Mouse (Mus musculus): ENCODE data around the gene Cpne7. TPM values are rescaled to one million over a fixed set of nuclear protein-coding genes. Genes with fewer than 3 reads are reported as not detected.

Cpne7 gene
- total RNA-seq, 2 experiments from 2014 or later, result 68.5 to 89.8 TPM

DNA sequence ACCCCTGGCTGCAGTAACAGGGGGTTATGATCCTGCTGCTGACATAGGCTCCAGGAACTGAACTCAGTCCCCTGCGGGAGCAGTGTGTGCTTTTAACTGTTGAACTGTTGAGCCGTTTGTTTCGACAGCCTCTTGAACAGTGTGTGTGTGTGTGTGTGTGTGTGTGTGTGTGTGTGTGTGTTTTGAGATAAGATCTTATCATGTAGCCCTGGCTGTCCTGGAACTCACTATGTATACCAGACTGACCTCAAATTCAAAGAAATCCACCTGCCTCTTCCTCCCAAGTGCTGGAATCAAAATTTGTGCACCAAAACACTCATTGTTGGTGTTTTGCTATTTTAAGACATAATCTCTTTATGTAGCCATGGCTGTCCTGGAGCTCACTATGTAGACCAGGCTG is 2.5 kb upstream of the Cpne7 start:
- Histone ChIP-seq H3K4me3 (no peak overlapping the region), H3K27ac (no peak overlapping the region)
- TF ChIP-seq CTCF (IDR thresholded peaks at IDR 0.05), result no peak
- no peak for DNase-seq (ENCODE audit: extremely low spot score in 1 of 2, low spot score in 2 of 2)
- intact Hi-C loops (cut with DNase I), result no loop called here

DNA sequence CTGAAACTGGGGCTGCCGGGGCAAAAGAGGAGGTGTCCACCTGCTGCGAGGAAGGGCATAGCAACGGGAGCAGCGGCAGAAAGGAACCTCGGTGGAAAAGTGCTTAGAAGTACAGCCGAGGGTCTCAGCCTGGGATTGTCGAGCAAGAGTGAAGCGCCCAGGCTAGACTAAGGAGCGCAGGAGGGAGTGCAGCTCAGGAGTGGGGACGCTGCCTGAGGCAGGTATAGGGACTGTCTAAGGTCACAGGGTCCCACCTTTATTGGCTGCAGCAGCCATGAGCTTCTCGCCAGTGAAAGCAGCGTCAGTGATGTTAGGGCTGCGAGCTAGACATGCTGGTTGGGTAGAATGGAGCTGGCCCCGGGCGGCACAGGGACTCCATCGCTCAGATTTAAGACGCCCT is 570 bp downstream of the Cpne7 start:
- Histone ChIP-seq H3K27ac (no peak overlapping the region), H3K4me3 (peak overlapping the region; percentile 61)
- DNase-seq (ENCODE audit: extremely low spot score in 1 of 2, low spot score in 2 of 2), result no peak
- TF ChIP-seq CTCF (IDR thresholded peaks at IDR 0.05), result no peak
- intact Hi-C loops (cut with DNase I), result no loop called here

DNA sequence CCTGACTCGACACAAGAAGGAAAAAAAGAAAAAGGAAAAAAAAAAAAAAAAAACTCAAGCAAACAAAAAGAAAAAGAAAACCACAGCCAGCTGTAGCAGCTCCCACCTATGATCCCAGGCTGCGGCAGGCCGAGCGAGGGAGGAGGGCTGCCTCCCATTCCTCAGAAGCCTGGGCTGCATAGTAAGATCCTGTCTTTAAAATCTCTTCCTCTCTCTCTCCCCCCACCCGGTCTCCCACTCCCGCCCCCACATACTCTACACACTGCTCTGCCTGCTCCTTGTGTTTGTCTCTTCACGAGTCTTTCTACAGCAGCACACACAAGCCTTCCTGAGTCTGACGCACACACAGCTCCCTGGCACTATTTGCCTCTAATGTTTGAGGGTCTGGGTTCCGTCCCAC is 4.9 kb downstream of the Cpne7 start:
- DNase-seq (ENCODE audit: extremely low spot score in 1 of 2, low spot score in 2 of 2), result no peak
- no peak overlapping the region for H3K4me3 ChIP-seq
- intact Hi-C loops (cut with DNase I), result loop anchor here (2.0 kb wide), 1 partner anchor 15 kb away; no protein-coding TSS in a partner anchor
- H3K27ac ChIP-seq, result no peak overlapping the region
- no peak for TF ChIP-seq CTCF (IDR thresholded peaks at IDR 0.05)

- no peak for DNase-seq (ENCODE audit: extremely low spot score in 1 of 2, low spot score in 2 of 2)
- no peak for TF ChIP-seq CTCF (IDR thresholded peaks at IDR 0.05)
- no peak overlapping the region for H3K4me3 ChIP-seq
- intact Hi-C loops (cut with DNase I), result loop anchor here (2.0 kb wide), 1 partner anchor 14 kb away; no protein-coding TSS in a partner anchor
- no peak overlapping the region; the same call in 1 of the 2 replicates for H3K27ac ChIP-seq
Observed at GRCm38 (mm10) chr8:123122670-123123069, 5.5 kb downstream of the Cpne7 start.

- no peak for DNase-seq (ENCODE audit: extremely low spot score in 1 of 2, low spot score in 2 of 2)
- TF ChIP-seq CTCF (IDR thresholded peaks at IDR 0.05), result no peak
- H3K27ac ChIP-seq, result no peak overlapping the region
- intact Hi-C loops (cut with DNase I), result no loop called here
- no peak overlapping the region for H3K4me3 ChIP-seq
Observed at GRCm38 (mm10) chr8:123126193-123126816, 9.1 kb downstream of the Cpne7 start.

DNA sequence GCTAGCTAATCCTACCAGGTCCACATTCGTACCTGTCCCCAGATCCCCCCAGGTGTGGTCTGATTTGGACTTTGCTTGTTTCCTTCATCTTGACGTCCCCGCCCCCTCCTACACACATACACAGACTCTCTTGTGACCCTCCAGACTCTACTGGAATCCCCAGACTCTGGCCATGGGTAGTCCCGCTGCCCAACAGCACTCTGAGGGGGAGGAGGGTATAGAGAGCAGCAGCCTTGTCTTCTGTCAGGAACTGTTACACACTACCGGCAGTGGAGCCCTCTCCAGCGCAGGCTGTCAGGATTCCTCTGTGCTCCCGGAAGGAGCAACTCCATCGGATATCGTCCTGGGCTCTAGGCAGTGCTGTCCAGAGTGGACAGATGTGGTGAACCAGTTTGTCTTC is 13.9 kb downstream of the Cpne7 start:
- Histone ChIP-seq H3K27ac (no peak overlapping the region), H3K4me3 (no peak overlapping the region)
- no peak for TF ChIP-seq CTCF (IDR thresholded peaks at IDR 0.05)
- intact Hi-C loops (cut with DNase I), result no loop called here
- no peak for DNase-seq (ENCODE audit: extremely low spot score in 1 of 2, low spot score in 2 of 2)

DNA sequence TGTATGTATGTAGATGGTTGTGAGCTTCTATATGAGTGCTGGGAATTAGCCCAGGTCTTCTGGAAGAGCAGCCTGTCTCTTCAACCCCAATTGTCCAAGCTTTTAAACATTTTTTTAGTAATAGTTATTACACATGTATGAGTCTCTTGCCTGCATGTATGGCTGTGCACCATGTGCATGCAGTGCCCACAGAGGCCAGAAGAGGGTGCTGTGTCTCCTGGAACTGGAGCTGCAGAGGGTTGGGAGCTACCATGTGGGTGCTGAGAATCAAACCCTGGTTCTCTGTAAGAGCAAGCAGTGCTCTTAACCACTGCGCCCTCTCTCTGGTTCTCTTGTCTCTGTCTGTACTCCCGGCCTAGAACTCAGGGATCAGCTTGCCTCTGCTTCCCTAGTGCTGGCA is 15.8 kb downstream of the Cpne7 start:
- intact Hi-C loops (cut with DNase I), result no loop called here
- no peak overlapping the region for H3K27ac ChIP-seq
- TF ChIP-seq CTCF (IDR thresholded peaks at IDR 0.05), result peak; percentile 4
- DNase-seq (ENCODE audit: extremely low spot score in 1 of 2, low spot score in 2 of 2), result no peak
- H3K4me3 ChIP-seq, result no peak overlapping the region

DNA sequence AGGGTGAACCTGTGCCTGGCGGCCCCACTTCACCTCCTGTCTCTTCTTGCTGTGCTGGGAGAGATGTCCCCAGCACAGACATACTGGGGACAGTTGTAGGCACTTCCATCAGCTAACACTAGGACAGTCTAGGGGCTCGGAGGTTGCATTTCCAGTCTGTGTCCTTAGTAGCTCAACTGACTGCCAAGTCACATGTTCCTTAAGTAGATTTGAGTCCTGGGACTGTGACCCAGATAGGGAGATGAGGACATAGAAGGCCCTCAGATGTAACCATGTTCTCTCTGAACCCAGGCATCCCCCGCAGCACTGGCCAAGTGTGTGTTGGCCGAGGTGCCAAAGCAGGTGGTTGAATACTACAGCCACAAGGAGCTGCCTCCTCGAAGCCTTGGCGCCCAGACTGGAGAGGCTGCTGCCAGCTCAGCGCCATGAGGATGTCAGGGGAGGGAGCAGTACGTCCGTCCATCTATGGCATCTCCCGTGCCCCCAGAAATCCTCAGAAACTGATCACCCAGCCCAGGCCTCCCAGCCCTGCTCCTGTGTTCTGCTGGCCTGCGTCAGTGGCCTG is 17.1 kb downstream of the Cpne7 start:
- TF ChIP-seq CTCF (IDR thresholded peaks at IDR 0.05), result no peak
- H3K4me3 ChIP-seq, result no peak overlapping the region
- H3K27ac ChIP-seq, result no peak overlapping the region
- DNase-seq (ENCODE audit: extremely low spot score in 1 of 2, low spot score in 2 of 2), result no peak
- intact Hi-C loops (cut with DNase I), result no loop called here

DNA sequence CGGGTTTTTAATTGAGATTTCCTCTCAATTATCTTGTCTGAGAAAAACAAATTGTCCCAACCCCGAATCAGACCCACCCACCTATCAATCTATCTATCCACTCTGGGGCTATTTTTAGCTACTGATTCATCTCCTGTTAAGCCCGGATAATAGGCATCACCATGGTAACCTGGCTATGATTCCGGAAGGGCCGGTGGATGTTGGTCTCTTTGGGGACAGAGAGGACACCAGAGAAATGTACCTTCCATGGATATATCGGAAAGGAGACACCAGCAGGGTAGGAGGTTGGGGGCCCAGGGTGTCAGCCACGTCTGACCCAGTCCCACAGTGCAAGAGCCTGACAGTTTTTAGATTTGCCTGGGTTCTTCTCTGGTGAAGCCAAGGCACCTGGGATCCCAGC is 18.2 kb downstream of the Cpne7 start:
- no peak overlapping the region for H3K4me3 ChIP-seq
- no peak for TF ChIP-seq CTCF (IDR thresholded peaks at IDR 0.05)

GRCm38 (mm10) chr8:123135806-123136205 is 18.6 kb downstream of the Cpne7 start:
- TF ChIP-seq CTCF (IDR thresholded peaks at IDR 0.05), result no peak
- intact Hi-C loops (cut with DNase I), result loop anchor here (2.0 kb wide), 1 partner anchor 13 kb away; no protein-coding TSS in a partner anchor
- DNase-seq (ENCODE audit: extremely low spot score in 1 of 2, low spot score in 2 of 2), result no peak
- H3K4me3 ChIP-seq, result no peak overlapping the region
- H3K27ac ChIP-seq, result no peak overlapping the region

More for the DNA sequence above, 18.2 kb downstream of the Cpne7 start:
- intact Hi-C loops (cut with DNase I), result no loop called here
- DNase-seq (ENCODE audit: extremely low spot score in 1 of 2, low spot score in 2 of 2), result no peak
- H3K27ac ChIP-seq, result no peak overlapping the region

DNA sequence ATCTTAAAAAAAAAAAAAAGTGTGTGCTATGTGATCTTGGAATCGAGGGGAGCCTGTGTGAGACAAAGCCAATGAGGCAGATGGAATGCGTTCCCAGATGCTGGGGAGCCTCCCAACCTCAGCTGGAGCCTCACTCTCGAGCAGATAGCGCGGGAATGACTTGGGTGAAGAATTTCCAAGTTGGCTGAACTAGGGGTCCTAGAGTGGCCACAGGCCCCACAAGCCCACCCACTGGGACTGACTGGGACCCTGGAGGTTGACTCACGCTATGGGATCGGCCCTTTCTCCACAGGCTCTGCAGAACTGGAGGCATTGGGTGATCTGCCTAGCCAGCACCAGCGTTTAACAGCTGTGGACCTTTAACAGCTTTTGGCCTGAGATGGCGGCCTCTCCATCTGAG is 19.1 kb downstream of the Cpne7 start:
- Histone ChIP-seq H3K27ac (no peak overlapping the region), H3K4me3 (no peak overlapping the region)
- intact Hi-C loops (cut with DNase I), result loop anchor here (2.0 kb wide), 1 partner anchor 13 kb away; no protein-coding TSS in a partner anchor
- no peak for DNase-seq (ENCODE audit: extremely low spot score in 1 of 2, low spot score in 2 of 2)
- no peak for TF ChIP-seq CTCF (IDR thresholded peaks at IDR 0.05)

DNA sequence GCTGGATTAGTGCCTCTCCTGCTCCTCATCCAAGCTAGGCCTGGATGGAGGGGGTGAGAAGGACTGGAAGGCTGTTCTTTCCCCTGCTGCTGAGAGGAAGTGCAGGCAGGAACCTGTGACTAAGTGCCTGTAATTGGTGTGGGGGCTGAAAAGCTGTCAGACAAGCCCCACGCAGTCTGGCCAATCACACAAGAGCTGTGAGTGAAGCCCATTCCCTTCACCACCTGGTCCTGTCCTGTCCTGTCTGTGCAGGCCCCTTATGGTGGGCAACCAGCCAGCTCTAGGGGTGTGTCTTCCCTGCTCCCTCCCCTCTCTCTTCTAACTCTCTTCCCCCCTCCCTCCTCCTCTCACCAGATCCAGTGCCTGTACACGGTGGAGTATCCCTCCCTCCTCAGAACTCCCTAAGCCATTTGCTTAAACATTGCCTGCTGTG is 20.5 kb downstream of the Cpne7 start:
- TF ChIP-seq CTCF (IDR thresholded peaks at IDR 0.05), result no peak
- Histone ChIP-seq H3K27ac (no peak overlapping the region), H3K4me3 (no peak overlapping the region)
- intact Hi-C loops (cut with DNase I), result loop anchor here (2.0 kb wide), 1 partner anchor 15 kb away; no protein-coding TSS in a partner anchor
- DNase-seq (ENCODE audit: extremely low spot score in 1 of 2, low spot score in 2 of 2), result peak; percentile 63 to 65

- H3K4me3 ChIP-seq, result no peak overlapping the region
- TF ChIP-seq CTCF (IDR thresholded peaks at IDR 0.05), result no peak
- H3K27ac ChIP-seq, result no peak overlapping the region
- intact Hi-C loops (cut with DNase I), result no loop called here
- DNase-seq (ENCODE audit: extremely low spot score in 1 of 2, low spot score in 2 of 2), result no peak
Observed at GRCm38 (mm10) chr8:123138741-123139140, 21.6 kb downstream of the Cpne7 start.

Measured in left cerebral cortex, adult 2 months (tissue).